Mouse (Mus musculus) CH12.LX (cell line): Measurements from ENCODE around the gene Ndufb4. TPM values are rescaled to one million over a fixed set of nuclear protein-coding genes. Genes with fewer than 3 reads are reported as not detected.

ENCODE experiments used
- DNase-seq: peaks from one replicate; pipeline ENCODE4 v3.0.0-alpha.2; 2013; ENCODE audit errors: extremely low read depth
- H3K27ac ChIP-seq: 2 replicates; pipeline ENCODE4 v1.5.1; 2012; ENCODE audit warnings: low read depth, mild to moderate bottlenecking, control low read depth, moderate library complexity; ENCODE audit not compliant: insufficient read depth
- H3K27me3 ChIP-seq: replicated peaks from 2 replicates; pipeline ENCODE3; 2012; ENCODE audit warnings: inconsistent platforms
- H3K36me3 ChIP-seq, 2 experiments: replicated peaks in 1 of 2; 2 replicates each; pipeline versions ENCODE3 to v1.6.1; 2012; ENCODE audit warnings: inconsistent platforms in 1 of 2, low read length in 1 of 2, mild to moderate bottlenecking in 1 of 2, mixed read lengths in 1 of 2, moderate library complexity in 1 of 2; ENCODE audit not compliant: control insufficient read depth in 1 of 2, insufficient read depth in 1 of 2
- H3K4me1 ChIP-seq, 2 experiments: 2 replicates each; pipeline ENCODE4 v1.6.1; 2012; ENCODE audit warnings: inconsistent platforms in 1 of 2, moderate library complexity in 1 of 2; ENCODE audit not compliant: insufficient read depth in 2 of 2, control insufficient read depth in 1 of 2
- H3K4me2 ChIP-seq: 2 replicates; pipeline ENCODE4 v1.6.1; 2012; ENCODE audit warnings: low read depth, mild to moderate bottlenecking, control low read depth; ENCODE audit not compliant: poor library complexity, insufficient read depth, severe bottlenecking
- H3K4me3 ChIP-seq, 3 experiments: fragments of 150-350 bp in 1 of 3; sonication (generic) in 1 of 3; replicated peaks in 1 of 3; 2 replicates each; pipeline versions ENCODE3 to v1.5.1; 2011 to 2012; ENCODE audit warnings: low read depth in 2 of 3, low read length in 2 of 3, mild to moderate bottlenecking in 2 of 3, moderate library complexity in 2 of 3, control low read depth in 1 of 3, improper control_type of control experiment in 1 of 3, inconsistent platforms in 1 of 3, mixed read lengths in 1 of 3; ENCODE audit not compliant: poor library complexity in 1 of 3
- H3K79me2 ChIP-seq: replicated peaks from 2 replicates; pipeline ENCODE4 v1.6.1; 2012; ENCODE audit warnings: mild to moderate bottlenecking, moderate library complexity; ENCODE audit not compliant: control insufficient read depth, poor library complexity, insufficient read depth, severe bottlenecking; ENCODE audit errors: extremely low read depth
- H3K9ac ChIP-seq: 2 replicates; pipeline ENCODE4 v1.6.1; 2012; ENCODE audit warnings: low read depth, mild to moderate bottlenecking, control low read depth, moderate library complexity; ENCODE audit not compliant: insufficient read depth
- H3K9me3 ChIP-seq: replicated peaks from 2 replicates; pipeline ENCODE3; 2012; ENCODE audit warnings: low read length, inconsistent platforms, mixed read lengths
- BHLHE40 ChIP-seq: IDR thresholded peaks from 2 replicates; pipeline ENCODE4 v1.6.1; 2011; ENCODE audit warnings: mild to moderate bottlenecking, low read depth, low read length, improper control_type of control experiment
- CHD1 ChIP-seq: IDR thresholded peaks from 2 replicates; pipeline ENCODE4 v1.6.1; 2012; ENCODE audit warnings: low read depth, low read length, improper control_type of control experiment, inconsistent platforms
- CHD2 ChIP-seq: IDR thresholded peaks from 2 replicates; pipeline ENCODE4 v1.6.1; 2011; ENCODE audit warnings: low read length, improper control_type of control experiment
- CTCF ChIP-seq, 2 experiments: IDR thresholded peaks in 1 of 2; conservative IDR thresholded peaks in 1 of 2; 2 replicates each; pipeline ENCODE4 v1.5.1; 2011 to 2012; ENCODE audit warnings: low read depth in 2 of 2, low read length in 2 of 2, improper control_type of control experiment in 1 of 2, inconsistent platforms in 1 of 2, mild to moderate bottlenecking in 1 of 2, moderate library complexity in 1 of 2
- ELF1 ChIP-seq: IDR thresholded peaks from 2 replicates; pipeline ENCODE4 v1.6.1; 2014; ENCODE audit warnings: low read depth, mild to moderate bottlenecking, inconsistent platforms, low read length, improper control_type of control experiment
- EP300 ChIP-seq: IDR thresholded peaks from 2 replicates; pipeline ENCODE4 v1.6.1; 2011; ENCODE audit warnings: low read length, improper control_type of control experiment
- ETS1 ChIP-seq: conservative IDR thresholded peaks from 2 replicates; pipeline ENCODE4 v1.6.1; 2012; ENCODE audit warnings: low read depth, mild to moderate bottlenecking, inconsistent platforms, low read length, improper control_type of control experiment, moderate library complexity
- GABPA ChIP-seq: IDR thresholded peaks from 2 replicates; pipeline ENCODE4 v1.6.1; 2012; ENCODE audit warnings: low read depth, low read length, improper control_type of control experiment, inconsistent platforms; ENCODE audit not compliant: insufficient replicate concordance
- HCFC1 ChIP-seq: IDR thresholded peaks from 2 replicates; pipeline ENCODE4 v1.6.1; 2012; ENCODE audit warnings: low read depth, mild to moderate bottlenecking, inconsistent platforms, low read length, improper control_type of control experiment
- IRF4 ChIP-seq: IDR thresholded peaks from 2 replicates; pipeline ENCODE4 v1.6.1; 2014; ENCODE audit warnings: low read depth, mild to moderate bottlenecking, inconsistent platforms, low read length, improper control_type of control experiment
- JUN ChIP-seq: IDR thresholded peaks from 2 replicates; pipeline ENCODE4 v1.6.1; 2011; ENCODE audit warnings: low read depth, mild to moderate bottlenecking, low read length, improper control_type of control experiment, moderate library complexity; ENCODE audit not compliant: insufficient read depth
- JUND ChIP-seq: conservative IDR thresholded peaks from 2 replicates; pipeline ENCODE4 v1.6.1; 2011; ENCODE audit warnings: low read depth, low read length, improper control_type of control experiment
- MAFK ChIP-seq: IDR thresholded peaks from 2 replicates; pipeline ENCODE4 v1.6.1; 2011; ENCODE audit warnings: low read length, improper control_type of control experiment; ENCODE audit not compliant: insufficient replicate concordance
- MAX ChIP-seq: IDR thresholded peaks from 2 replicates; pipeline ENCODE4 v1.6.1; 2011; ENCODE audit warnings: low read length, improper control_type of control experiment
- MAZ ChIP-seq: IDR thresholded peaks from 2 replicates; pipeline ENCODE4 v1.6.1; 2012; ENCODE audit warnings: low read depth, mild to moderate bottlenecking, inconsistent platforms, low read length, improper control_type of control experiment, moderate library complexity
- MEF2A ChIP-seq: IDR thresholded peaks from 2 replicates; pipeline ENCODE4 v1.6.1; 2014; ENCODE audit warnings: low read depth, mild to moderate bottlenecking, inconsistent platforms, low read length, improper control_type of control experiment, borderline replicate concordance
- NRF1 ChIP-seq: IDR thresholded peaks from 2 replicates; pipeline ENCODE4 v1.6.1; 2014; ENCODE audit warnings: low read depth, mild to moderate bottlenecking, inconsistent platforms, low read length, improper control_type of control experiment, moderate library complexity
- POLR2A ChIP-seq: IDR thresholded peaks from 2 replicates; pipeline ENCODE4 v1.6.1; 2011; ENCODE audit warnings: low read depth, mild to moderate bottlenecking, improper control_type of control experiment, low read length
- POLR2AphosphoS2 ChIP-seq: IDR thresholded peaks from 2 replicates; pipeline ENCODE4 v1.6.1; 2011; ENCODE audit warnings: low read depth, low read length, improper control_type of control experiment
- RAD21 ChIP-seq: IDR thresholded peaks from 2 replicates; pipeline ENCODE4 v1.6.1; 2011; ENCODE audit warnings: low read depth, mild to moderate bottlenecking, low read length, improper control_type of control experiment, moderate library complexity
- RCOR1 ChIP-seq: conservative IDR thresholded peaks from 2 replicates; pipeline ENCODE4 v1.6.1; 2012; ENCODE audit warnings: low read depth, mild to moderate bottlenecking, inconsistent platforms, low read length, improper control_type of control experiment
- SIN3A ChIP-seq: IDR thresholded peaks from 2 replicates; pipeline ENCODE4 v1.6.1; 2012; ENCODE audit warnings: low read length, improper control_type of control experiment, inconsistent platforms
- SMC3 ChIP-seq: IDR thresholded peaks from 2 replicates; pipeline ENCODE4 v1.6.1; 2011; ENCODE audit warnings: low read depth, low read length, improper control_type of control experiment
- TBP ChIP-seq: conservative IDR thresholded peaks from 2 replicates; pipeline ENCODE4 v1.6.1; 2011; ENCODE audit warnings: low read depth, low read length, improper control_type of control experiment
- TCF12 ChIP-seq: IDR thresholded peaks from 2 replicates; pipeline ENCODE4 v1.6.1; 2014; ENCODE audit warnings: low read depth, mild to moderate bottlenecking, inconsistent platforms, low read length, improper control_type of control experiment
- UBTF ChIP-seq: IDR thresholded peaks from 2 replicates; pipeline ENCODE4 v1.6.1; 2012; ENCODE audit warnings: low read depth, mild to moderate bottlenecking, inconsistent platforms, low read length, improper control_type of control experiment, moderate library complexity
- ZKSCAN1 ChIP-seq: IDR thresholded peaks from 2 replicates; pipeline ENCODE4 v1.6.1; 2012; ENCODE audit warnings: low read depth, inconsistent platforms, low read length, improper control_type of control experiment, borderline replicate concordance
- ZMIZ1 ChIP-seq: IDR thresholded peaks from 2 replicates; pipeline ENCODE4 v1.6.1; 2012; ENCODE audit warnings: low read depth, mild to moderate bottlenecking, inconsistent platforms, low read length, improper control_type of control experiment
- ZNF384 ChIP-seq: IDR thresholded peaks from 2 replicates; pipeline ENCODE4 v1.6.1; 2012; ENCODE audit warnings: low read depth, low read length, improper control_type of control experiment, inconsistent platforms
- dilution Hi-C: fragments of 300-500 bp; cut with MboI; formaldehyde crosslinking; loops from 2 replicates; pipeline ENCODE4 v1.14.3; 2020; ENCODE audit warnings: low sequenced_read_pairs; ENCODE audit not compliant: extremely low pct_unique_long_range_greater_than_20kb, extremely low pct_ligation_motif_present
- in situ Hi-C: fragments of 300-500 bp; cut with MboI; formaldehyde crosslinking; loops from 3 replicates; pipeline ENCODE4 v1.14.3; 2019; ENCODE audit warnings: low sequenced_read_pairs, low pct_ligation_motif_present, low pct_unique_long_range_greater_than_20kb, mixed read lengths
- polyA plus RNA-seq: library from polyadenylated mRNA; unstranded; fragments of >175 nt; gene quantifications from 2 replicates; pipeline ENCODE4 v1.2.1, GENCODE M21; 2012; ENCODE audit warnings: low read depth; ENCODE audit not compliant: insufficient read length
- total RNA-seq, 2 experiments: library from RNA; depleted of rRNA; stranded (reverse); fragments of 300-350 nt in 1 of 2; fragments of >200 nt in 1 of 2; gene quantifications; 2 replicates each; pipeline ENCODE4 v1.2.3; 2012 to 2014

Ndufb4 gene
- total and polyA plus RNA-seq, 3 experiments = 51.8 to 97.4 (median 70.7) TPM

GRCm38 (mm10) chr16:37697271-37697670 lies 43.0 kb upstream of the Ndufb4 start:
- Histone ChIP-seq H3K9ac (no peak overlapping the region), H3K9me3 (peaks cover 3% of the 10 kb centered on the region), H3K79me2 (no peaks in the 10 kb centered on the region), H3K4me3 (no peak overlapping the region), H3K4me1 (peaks cover 0 to 9% of the 10 kb centered on the region in 2 experiments; a peak in 2 of 4 replicates), H3K27me3 (no peaks in the 10 kb centered on the region), H3K36me3 (no peaks in the 10 kb centered on the region), H3K4me2 (no peak overlapping the region), H3K27ac (no peak overlapping the region)
- DNase-seq = no peak
- TF ChIP-seq RAD21 = no peak
- no peak for TF ChIP-seq EP300
- TF ChIP-seq ETS1 = no peak
- TF ChIP-seq CHD1 = no peak
- no peak for TF ChIP-seq ELF1
- no peak for TF ChIP-seq TCF12
- TF ChIP-seq RCOR1 = no peak
- TF ChIP-seq JUND = no peak
- TF ChIP-seq SIN3A = no peak
- TF ChIP-seq MAFK = no peak
- no peak for TF ChIP-seq TBP
- TF ChIP-seq HCFC1 = no peak
- no peak for TF ChIP-seq MAX
- no peak for TF ChIP-seq ZNF384
- in situ Hi-C loops = loop anchor here (10.0 to 25.0 kb wide), 3 partner anchors 248 to 585 kb away; no protein-coding TSS in a partner anchor
- dilution Hi-C loops = no loop called here

DNA sequence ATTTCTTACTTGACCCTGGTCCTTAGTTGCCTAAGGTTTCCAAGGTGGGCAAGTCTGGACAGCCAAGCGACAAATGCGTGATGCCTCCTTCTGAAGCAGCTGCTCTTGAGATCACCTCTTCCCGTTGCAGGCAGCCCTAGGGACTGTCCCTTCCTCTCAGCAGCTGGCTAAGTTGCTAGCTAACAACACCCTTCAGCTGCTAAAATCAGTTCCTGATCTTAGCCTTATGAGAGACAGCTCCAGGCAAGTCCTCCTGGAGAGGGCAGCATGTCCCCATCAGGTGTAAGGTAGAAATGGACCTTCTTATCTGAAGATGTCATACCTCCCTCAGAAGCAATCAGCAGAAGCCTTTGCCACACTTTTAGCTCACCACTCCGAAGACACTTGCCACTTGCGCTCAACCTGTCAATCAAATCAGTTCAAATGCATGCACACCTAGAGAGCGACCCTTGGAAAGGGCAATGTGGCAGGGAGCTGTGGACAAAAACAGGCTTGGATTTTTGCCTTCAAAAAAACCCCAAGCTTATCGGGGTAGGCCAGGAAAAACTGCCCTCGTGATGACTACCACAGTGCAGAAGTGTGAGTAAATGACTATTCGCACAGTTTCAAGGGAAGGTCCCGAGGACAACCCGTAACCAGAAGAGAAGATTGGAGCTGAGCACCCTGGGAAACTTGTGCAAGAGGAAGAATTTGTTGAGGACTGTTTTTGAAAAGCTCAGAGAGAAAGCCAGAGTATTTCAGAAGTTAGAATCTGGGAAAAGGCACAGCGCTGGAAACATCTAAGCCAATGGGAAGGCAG lies 36.9 kb upstream of the Ndufb4 start:
- Histone ChIP-seq H3K4me2 (peak overlapping the region; percentile 89), H3K27ac (peak overlapping the region; percentile 97), H3K4me1 (peaks cover 20 to 57% of the 10 kb centered on the region in 2 experiments), H3K4me3 (peak overlapping the region; percentile 30 to 49 (median 49)), H3K27me3 (no peaks in the 10 kb centered on the region), H3K36me3 (no peaks in the 10 kb centered on the region), H3K79me2 (no peaks in the 10 kb centered on the region), H3K9me3 (no peaks in the 10 kb centered on the region), H3K9ac (peak overlapping the region; percentile 72; the same call in 1 of the 2 replicates)
- in situ Hi-C loops = loop anchor here (10.0 to 25.0 kb wide), 3 partner anchors 254 to 579 kb away; no protein-coding TSS in a partner anchor
- DNase-seq = peak; percentile 96
- dilution Hi-C loops = no loop called here
- TF ChIP-seq ZKSCAN1 (no peak), MEF2A (peak; percentile 92), ZNF384 (peak; percentile 51; the same call in 1 of the 2 replicates), JUN (peak; percentile 69; the same call in 1 of the 2 replicates), NRF1 (peak; percentile 52), SIN3A (peak; percentile 98), CHD2 (peak; percentile 77), BHLHE40 (peak; percentile 86), SMC3 (peak; percentile 84), MAZ (peak; percentile 84), MAX (peak; percentile 93), IRF4 (peak; percentile 90), POLR2A (peak; percentile 65), HCFC1 (peak; percentile 58), CHD1 (peak; percentile 97; the same call in 1 of the 2 replicates), GABPA (no peak), POLR2AphosphoS2 (peak; percentile 72; the same call in 1 of the 2 replicates), EP300 (peak; percentile 95), CTCF (conservative IDR thresholded peaks at IDR 0.05 in 1 of 2, IDR thresholded peaks at IDR 0.05 in 1 of 2; ENCODE audit: low read depth in 2 of 2, low read length in 2 of 2) (peak; percentile 28 to 96; a peak in 3 of 4 replicates), TBP (peak; percentile 84; the same call in 1 of the 2 replicates), UBTF (peak; percentile 57; the same call in 1 of the 2 replicates), ELF1 (peak; percentile 85), ZMIZ1 (peak; percentile 92)
